Mouse (Mus musculus): Measurements from ENCODE around the gene Dok1. TPM values are rescaled to one million over a fixed set of nuclear protein-coding genes. Genes with fewer than 3 reads are reported as not detected.

The Dok1 gene
- 36.6 to 44.9 TPM (median 43.6 TPM) in 3 replicates for total RNA-seq (2017)

- peak; percentile 72 for ATAC-seq (replicated peaks; ENCODE audit: insufficient number of reproducible peaks, low FRiP score, low TSS enrichment, poor library complexity, severe bottlenecking)
Measured at GRCm38 (mm10) chr6:83033249-83034185, at the start of gene Dok1, which contains the start of gene Loxl3. TSS of gene Dok1 (minus strand) at chr6:83033471. TSS of gene Loxl3 (plus strand) at chr6:83034173.

GRCm38 (mm10) chr6:83080210-83080609 is 46.9 kb upstream of the Dok1 start:
- no peak for ATAC-seq (replicated peaks; ENCODE audit: insufficient number of reproducible peaks, low FRiP score, low TSS enrichment, poor library complexity, severe bottlenecking)

DNA sequence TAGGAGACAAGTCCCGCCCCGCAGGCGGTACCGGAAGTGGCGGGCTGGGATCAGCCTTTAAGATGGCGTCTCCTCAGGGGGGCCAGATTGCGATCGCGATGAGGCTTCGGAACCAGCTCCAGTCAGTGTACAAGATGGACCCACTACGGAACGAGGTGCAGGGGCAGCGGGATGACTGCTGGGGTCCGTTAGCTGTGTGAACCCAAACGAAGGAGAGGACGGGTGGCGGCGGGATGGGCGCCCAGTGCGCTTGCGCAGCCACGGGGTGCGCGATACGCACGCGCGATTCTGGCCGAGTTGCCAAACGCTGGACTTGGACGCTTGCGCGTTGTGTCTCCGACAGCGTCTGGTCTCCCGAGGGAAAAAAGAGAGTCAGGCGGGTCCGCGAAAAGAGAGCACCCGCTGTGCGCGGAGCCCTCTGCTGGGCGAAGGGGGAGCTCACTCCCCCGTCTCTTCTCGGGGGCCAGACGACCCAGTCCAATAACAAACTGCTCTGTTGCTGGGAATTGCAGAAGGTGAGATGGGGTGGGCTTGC is 45.1 kb upstream of the Dok1 start:
- ATAC-seq (replicated peaks; ENCODE audit: insufficient number of reproducible peaks, low FRiP score, low TSS enrichment, poor library complexity, severe bottlenecking): peak; percentile 95

DNA sequence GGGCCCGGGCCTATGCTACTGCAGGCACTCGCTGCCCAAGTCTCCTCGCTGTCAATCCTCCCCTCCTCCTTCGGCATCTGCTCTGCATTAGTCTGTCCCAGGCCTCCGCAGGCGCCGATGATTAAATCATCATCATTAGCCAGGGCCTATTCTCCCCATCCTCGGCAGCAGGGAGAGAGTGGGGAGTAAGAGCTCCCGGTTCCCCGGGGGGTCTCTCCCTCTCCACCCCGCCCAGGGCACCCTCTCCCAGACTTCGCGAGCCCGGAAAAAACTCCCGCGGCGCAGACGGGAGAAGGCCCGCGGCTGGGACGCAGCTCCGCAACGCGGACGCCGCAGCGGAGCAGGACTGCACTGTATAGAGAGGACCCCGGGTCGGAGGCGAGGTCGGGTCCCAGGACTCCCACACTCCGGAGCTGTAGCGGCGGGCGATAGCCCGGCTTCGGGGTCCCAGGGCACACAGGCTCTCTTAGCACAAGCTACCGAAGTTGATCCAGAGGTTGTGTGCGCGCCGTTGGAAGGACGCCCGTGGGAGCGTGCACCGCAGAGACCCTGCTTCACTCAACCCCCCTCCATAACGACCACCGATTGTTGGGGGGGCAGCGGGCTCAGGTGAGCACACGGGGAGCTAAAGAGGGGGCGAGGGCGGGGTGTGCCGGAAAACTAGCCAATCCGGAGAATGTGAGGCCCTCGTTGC is 44.5 kb upstream of the Dok1 start, which contains the start of gene Pcgf1:
Gene Pcgf1, plus strand, starts transcription at position 240 of the 694 bp plus-strand sequence.
- no peak for ATAC-seq (replicated peaks; ENCODE audit: insufficient number of reproducible peaks, low FRiP score, low TSS enrichment, poor library complexity, severe bottlenecking)

DNA sequence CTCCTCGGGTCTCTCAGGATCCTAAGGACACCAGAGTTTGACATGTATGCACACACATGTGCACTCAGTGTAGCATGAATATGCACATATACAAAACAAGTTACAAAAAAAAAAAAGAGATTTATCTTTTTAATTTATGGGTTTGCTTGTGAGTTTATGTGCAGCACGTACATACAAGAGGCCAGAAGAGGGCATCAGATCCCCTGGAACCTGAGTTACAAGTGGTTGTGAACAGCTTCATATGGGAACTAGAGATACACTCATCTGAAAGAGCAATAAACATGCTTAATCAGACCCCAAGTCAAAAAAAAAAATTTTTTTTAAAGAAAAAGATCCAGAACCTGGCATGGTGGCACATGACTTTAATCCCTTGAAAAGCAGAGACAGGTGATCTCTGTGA is 41.7 kb upstream of the Dok1 start:
- ATAC-seq (replicated peaks; ENCODE audit: insufficient number of reproducible peaks, low FRiP score, low TSS enrichment, poor library complexity, severe bottlenecking): no peak

DNA sequence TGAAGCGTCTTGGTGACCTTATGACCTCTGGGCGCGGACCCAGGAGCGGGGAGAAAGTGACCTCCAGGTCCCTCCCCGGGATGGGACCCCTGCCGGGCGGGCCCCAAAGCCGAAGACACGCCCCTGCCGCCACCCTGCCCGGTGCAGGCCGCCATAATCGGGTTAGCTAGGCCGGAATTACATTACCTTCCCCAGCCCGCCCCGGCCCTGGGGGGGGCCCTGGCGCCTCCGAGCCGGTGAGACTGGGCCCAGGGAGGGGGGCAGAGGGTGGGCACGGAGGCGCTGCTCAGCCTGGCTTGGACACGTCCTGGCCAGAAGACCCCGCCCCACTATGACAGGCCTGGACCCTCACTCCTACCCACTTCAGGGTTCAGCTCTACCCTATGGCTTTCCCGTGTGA is 37.9 kb upstream of the Dok1 start:
- no peak for ATAC-seq (replicated peaks; ENCODE audit: insufficient number of reproducible peaks, low FRiP score, low TSS enrichment, poor library complexity, severe bottlenecking)

- no peak for ATAC-seq (replicated peaks; ENCODE audit: insufficient number of reproducible peaks, low FRiP score, low TSS enrichment, poor library complexity, severe bottlenecking)
Measured at GRCm38 (mm10) chr6:83070311-83071219, 37.3 kb upstream of the Dok1 start.

DNA sequence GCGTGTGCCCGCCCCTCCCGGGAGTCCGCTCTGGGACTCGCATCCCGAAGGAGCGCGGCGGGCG is 36.8 kb upstream of the Dok1 start, which contains the start of gene Tlx2:
Gene Tlx2, minus strand, starts transcription at position 47 of the 64 bp plus-strand sequence.
- ATAC-seq (replicated peaks; ENCODE audit: insufficient number of reproducible peaks, low FRiP score, low TSS enrichment, poor library complexity, severe bottlenecking): no peak

DNA sequence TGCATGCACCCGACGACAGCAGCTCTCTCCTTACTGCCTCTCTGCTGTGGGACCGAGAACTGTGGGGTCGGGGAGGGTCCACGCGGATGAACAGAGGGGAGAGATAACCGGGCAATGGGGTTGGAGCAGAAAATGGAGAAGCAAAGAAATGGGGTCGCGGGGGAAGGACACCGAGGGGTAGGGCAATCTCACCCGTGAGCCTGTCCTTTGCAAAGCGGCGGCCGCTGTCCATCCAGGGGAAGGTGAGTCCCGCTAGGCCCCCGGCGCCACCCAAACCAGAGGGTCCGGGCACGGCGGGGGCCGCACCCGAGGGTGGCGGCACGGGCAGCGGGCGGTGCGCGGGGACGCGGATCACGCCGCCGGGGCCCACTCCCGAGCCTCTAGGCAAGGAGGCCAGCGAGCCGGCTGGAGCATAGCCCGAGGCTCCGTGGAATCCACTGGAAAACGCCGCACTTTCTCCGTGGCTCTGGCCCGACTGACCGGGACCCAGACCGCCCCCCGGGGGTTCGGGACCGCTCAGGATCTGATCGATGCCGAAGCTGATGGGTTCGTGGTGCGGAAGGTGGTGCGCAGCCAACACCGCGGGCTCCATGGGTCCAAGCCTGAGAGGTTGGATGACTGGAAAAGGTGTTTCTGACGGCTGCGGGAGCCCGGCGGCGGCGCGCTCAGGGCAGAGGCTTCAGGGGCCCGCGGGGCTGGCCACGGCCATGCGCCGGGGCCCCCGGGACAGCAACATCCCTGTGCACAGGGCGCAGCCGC is 36.4 kb upstream of the Dok1 start:
- ATAC-seq (replicated peaks; ENCODE audit: insufficient number of reproducible peaks, low FRiP score, low TSS enrichment, poor library complexity, severe bottlenecking): no peak

DNA sequence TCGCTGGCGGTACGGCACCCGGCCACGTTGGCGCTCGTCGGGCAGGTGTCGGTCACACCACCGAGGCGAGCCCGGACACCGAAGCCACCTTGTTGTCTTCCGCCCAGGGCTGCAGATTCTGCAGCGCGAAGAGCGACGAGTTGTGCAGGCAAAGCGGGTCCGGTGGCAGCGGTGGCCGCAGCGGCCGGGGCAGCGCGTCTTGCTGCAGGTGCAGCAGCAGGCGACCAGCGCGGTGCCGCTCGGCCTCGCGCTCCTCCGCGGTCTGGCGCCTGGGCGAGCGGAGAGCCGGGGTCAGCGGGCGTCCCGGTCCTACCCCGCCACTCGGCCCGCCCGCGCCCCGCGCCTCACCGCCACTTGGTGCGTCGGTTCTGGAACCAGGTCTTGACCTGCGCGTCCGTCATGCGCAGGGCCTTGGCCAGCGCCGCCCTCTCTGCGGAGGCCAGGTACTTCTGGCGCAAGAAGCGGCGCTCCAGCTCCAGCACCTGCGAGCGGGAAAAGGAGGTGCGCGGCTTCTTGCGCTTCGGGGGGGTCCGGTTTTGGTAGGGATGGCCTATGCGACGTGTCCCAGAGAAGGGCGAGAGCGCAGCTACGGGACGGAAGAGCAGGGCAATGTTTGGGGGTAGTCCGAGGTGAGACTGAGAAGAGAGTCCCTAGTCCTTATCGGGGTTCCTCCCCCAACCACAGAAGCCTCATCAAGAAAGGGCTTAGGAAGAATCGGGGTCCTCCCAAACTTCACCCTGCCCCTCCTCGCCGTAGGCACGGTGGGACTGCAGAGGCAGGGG is 35.6 kb upstream of the Dok1 start:
- no peak for ATAC-seq (replicated peaks; ENCODE audit: insufficient number of reproducible peaks, low FRiP score, low TSS enrichment, poor library complexity, severe bottlenecking)

GRCm38 (mm10) chr6:83068221-83068620 is 35.0 kb upstream of the Dok1 start:
- no peak for ATAC-seq (replicated peaks; ENCODE audit: insufficient number of reproducible peaks, low FRiP score, low TSS enrichment, poor library complexity, severe bottlenecking)

- ATAC-seq (replicated peaks; ENCODE audit: insufficient number of reproducible peaks, low FRiP score, low TSS enrichment, poor library complexity, severe bottlenecking): no peak
Measured at GRCm38 (mm10) chr6:83066441-83066840, 33.2 kb upstream of the Dok1 start.

- ATAC-seq (replicated peaks; ENCODE audit: insufficient number of reproducible peaks, low FRiP score, low TSS enrichment, poor library complexity, severe bottlenecking): no peak
Measured at GRCm38 (mm10) chr6:83065995-83066394, 32.7 kb upstream of the Dok1 start.

DNA sequence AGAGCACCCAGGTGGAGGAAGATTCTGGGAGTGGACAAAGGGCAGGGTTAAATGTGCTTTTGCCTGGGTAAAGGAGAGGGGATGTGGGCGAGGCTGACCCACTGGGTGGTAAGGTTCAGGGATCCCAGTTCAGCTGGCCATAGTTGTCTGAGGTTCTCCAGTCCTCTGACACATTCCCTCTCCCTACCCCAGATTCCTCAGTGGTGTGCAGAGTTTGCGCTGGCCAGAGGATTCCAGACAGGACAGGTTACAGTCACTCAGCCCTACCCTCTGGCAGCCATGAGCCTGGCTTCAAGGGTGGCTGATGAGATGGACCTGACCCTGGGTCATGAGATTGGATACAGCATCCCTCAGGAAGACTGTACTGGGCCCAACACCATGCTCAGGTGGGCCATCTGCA is 25.5 kb upstream of the Dok1 start:
- no peak for ATAC-seq (replicated peaks; ENCODE audit: insufficient number of reproducible peaks, low FRiP score, low TSS enrichment, poor library complexity, severe bottlenecking)

DNA sequence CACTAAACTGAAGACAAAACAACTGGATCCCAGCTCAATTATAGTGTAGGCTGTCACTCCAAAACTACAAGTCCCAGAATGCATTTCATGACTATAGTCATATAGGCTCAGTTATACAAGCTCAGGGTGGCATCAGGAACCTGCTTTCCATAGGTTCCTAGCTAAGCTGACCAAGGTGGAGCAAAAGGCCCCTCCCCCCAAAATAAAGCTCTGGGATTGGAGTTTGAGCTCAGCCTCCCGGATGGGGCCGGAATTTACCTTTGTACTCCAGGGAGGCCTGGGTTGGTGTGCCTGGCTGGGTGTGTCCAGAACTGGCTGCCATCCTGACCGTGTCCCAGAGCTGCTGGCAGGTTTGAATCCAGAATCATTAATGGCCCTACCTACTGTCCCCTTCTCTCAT is 24.5 kb upstream of the Dok1 start, which contains the start of gene Dqx1:
Gene Dqx1, plus strand, starts transcription at position 55 of the 400 bp plus-strand sequence.
- ATAC-seq (replicated peaks; ENCODE audit: insufficient number of reproducible peaks, low FRiP score, low TSS enrichment, poor library complexity, severe bottlenecking): no peak

DNA sequence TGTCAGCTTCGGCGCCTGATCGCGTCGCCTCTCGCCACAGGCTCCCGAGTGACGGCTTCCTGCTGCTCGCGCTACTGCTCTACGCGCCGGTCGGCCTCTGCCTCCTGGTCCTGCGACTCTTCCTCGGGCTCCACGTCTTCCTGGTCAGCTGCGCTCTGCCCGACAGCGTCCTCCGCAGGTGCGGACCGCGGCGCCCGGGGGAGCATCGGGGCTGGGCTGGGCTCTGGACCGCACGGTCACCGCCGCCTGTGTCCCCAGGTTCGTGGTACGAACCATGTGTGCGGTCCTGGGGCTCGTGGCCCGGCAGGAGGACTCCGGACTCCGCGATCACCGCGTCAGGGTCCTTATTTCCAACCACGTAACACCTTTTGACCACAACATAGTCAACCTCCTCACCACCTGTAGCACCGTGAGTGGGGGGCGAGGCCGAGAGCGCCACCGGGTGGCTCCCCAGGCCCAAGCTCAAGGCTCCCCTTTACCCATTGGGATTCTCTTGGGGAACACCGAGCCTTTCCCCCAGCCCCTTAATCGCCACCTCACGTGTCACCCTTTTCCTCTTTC is 21.7 kb upstream of the Dok1 start, which contains the start of gene Htra2:
Gene Htra2, minus strand, starts transcription at position 403 of the 561 bp plus-strand sequence.
- ATAC-seq (replicated peaks; ENCODE audit: insufficient number of reproducible peaks, low FRiP score, low TSS enrichment, poor library complexity, severe bottlenecking): no peak

Data from monocyte, adult 5-6 weeks (primary cell).